9 mouse cellular contexts compared by ENCODE assay signal in the genomic region with DNA sequence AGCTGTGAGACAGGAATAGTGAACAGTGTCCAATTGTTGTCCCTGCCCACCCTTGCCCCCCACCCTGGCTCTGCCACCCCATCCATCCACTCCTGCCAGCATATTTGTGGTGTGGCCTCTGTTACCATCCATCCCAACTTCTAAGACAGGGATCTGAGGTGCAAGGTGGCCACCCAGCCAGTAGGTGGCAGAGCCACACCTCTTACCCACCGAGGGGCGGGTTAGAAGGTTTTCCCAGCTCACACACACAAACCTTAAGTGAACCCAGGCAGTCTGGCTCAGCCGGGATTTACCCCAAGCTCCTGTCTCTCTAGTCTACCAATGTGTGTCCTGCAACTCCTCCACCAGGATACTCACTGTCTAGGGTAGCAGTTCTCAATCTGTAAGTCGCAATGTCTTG. TPM values are rescaled to one million over a fixed set of nuclear protein-coding genes. Genes with fewer than 3 reads are reported as not detected.
DNase-seq lines count a peak whose midpoint lies in the region; ATAC-seq and TF ChIP-seq lines count a peak whose summit lies in the region.
"Had no signal": no experiment of that assay in that cellular context is flagged by ENCODE, and none has a peak within 500 bp of the region (broad histone marks: within the 10 kb centered on the region; RNA-seq: fewer than 3 reads in every experiment).

No protein-coding gene starts in this region.

- no peak overlapping the region for H3K4me3 ChIP-seq in hindbrain, postnatal 0 days (ENCODE audit: low read length)
- no peak overlapping the region for H3K4me3 ChIP-seq in hindbrain, embryonic 16.5 days (ENCODE audit: low read length)
- H3K4me3 ChIP-seq in C2C12 (ENCODE audit: insufficient read depth, poor library complexity, severe bottlenecking) = no peak overlapping the region
- no peak overlapping the region for H3K4me3 ChIP-seq in limb, embryonic 11.5 days (ENCODE audit: low read depth, low read length)
- no peak overlapping the region for H3K4me3 ChIP-seq in thymus, adult 2 months (ENCODE audit: control insufficient read depth, insufficient read depth, low read length)
- H3K4me3 ChIP-seq: limb, embryonic 13.5 days had no signal

- peak; percentile 56 for DNase-seq in hindbrain, postnatal 0 days (ENCODE audit: low spot score)
- peak; percentile 87 for DNase-seq in NIH3T3 (ENCODE audit: low read depth)
- peak; percentile 63 for DNase-seq in embryo, embryonic 10.5 days (ENCODE audit: low spot score)
- DNase-seq in limb, embryonic 11.5 days (ENCODE audit: low spot score) = peak; percentile 54
- DNase-seq in thymus, adult 2 months = peak; percentile 52
- no peak for DNase-seq in right cerebral cortex, adult 18-20 months

- 42% methylated on average over 4 of the region's 4 CpGs for WGBS in hindbrain, postnatal 0 days
- WGBS in hindbrain, embryonic 16.5 days = 27% methylated on average over 4 of the region's 4 CpGs
- 31% methylated on average over 4 of the region's 4 CpGs for WGBS in limb, embryonic 11.5 days
- WGBS in thymus, adult 2 months = 27% methylated on average over 4 of the region's 4 CpGs

- ATAC-seq in hindbrain, postnatal 0 days = 0 out of 2 replicates have a peak, but pooled peaks have one; percentile 27
- no peak for ATAC-seq in hindbrain, embryonic 16.5 days
- no peak for ATAC-seq in limb, embryonic 11.5 days (ENCODE audit: insufficient number of reproducible peaks, low FRiP score, low TSS enrichment, low read depth)

- H3K4me1 ChIP-seq in hindbrain, postnatal 0 days (ENCODE audit: insufficient read depth, low read length) = no peaks in the 10 kb centered on the region
- no peaks in the 10 kb centered on the region for H3K4me1 ChIP-seq in hindbrain, embryonic 16.5 days (ENCODE audit: control insufficient read depth, insufficient read depth, low read depth, low read length)
- H3K4me1 ChIP-seq in limb, embryonic 11.5 days (ENCODE audit: control insufficient read depth, insufficient read depth, low read length) = no peaks in the 10 kb centered on the region
- no peaks in the 10 kb centered on the region for H3K4me1 ChIP-seq in thymus, adult 2 months (replicated peaks; ENCODE audit: control insufficient read depth, insufficient read depth, low read length)
- H3K4me1 ChIP-seq: limb, embryonic 13.5 days had no signal

- H3K9me3 ChIP-seq in hindbrain, postnatal 0 days (ENCODE audit: low read length) = no peaks in the 10 kb centered on the region
- H3K9me3 ChIP-seq in hindbrain, embryonic 16.5 days (ENCODE audit: control insufficient read depth, low read length) = no peaks in the 10 kb centered on the region
- H3K9me3 ChIP-seq in limb, embryonic 11.5 days (ENCODE audit: control insufficient read depth, low read length) = no peaks in the 10 kb centered on the region
- H3K9me3 ChIP-seq: limb, embryonic 13.5 days had no signal

- H3K9ac ChIP-seq in hindbrain, postnatal 0 days (replicated peaks; ENCODE audit: low read length) = no peak overlapping the region
- H3K9ac ChIP-seq in hindbrain, embryonic 16.5 days (ENCODE audit: low read depth, low read length) = no peak overlapping the region
- H3K9ac ChIP-seq in limb, embryonic 11.5 days (ENCODE audit: low read length) = no peak overlapping the region
- H3K9ac ChIP-seq: limb, embryonic 13.5 days had no signal

- H3K79me2 ChIP-seq in C2C12 (ENCODE audit: control insufficient read depth, insufficient read depth) = no peaks in the 10 kb centered on the region

- no peaks in the 10 kb centered on the region for H3K27me3 ChIP-seq in hindbrain, postnatal 0 days (ENCODE audit: insufficient read depth, low read length)
- no peaks in the 10 kb centered on the region for H3K27me3 ChIP-seq in hindbrain, embryonic 16.5 days (replicated peaks; ENCODE audit: control insufficient read depth, insufficient read depth, low read length)
- H3K27me3 ChIP-seq in C2C12 (ENCODE audit: control insufficient read depth, insufficient read depth, insufficient read length) = peaks cover 27% of the 10 kb centered on the region
- no peaks in the 10 kb centered on the region for H3K27me3 ChIP-seq in limb, embryonic 11.5 days (ENCODE audit: control insufficient read depth, insufficient read depth, low read length)
- no peaks in the 10 kb centered on the region for H3K27me3 ChIP-seq in thymus, adult 2 months (ENCODE audit: control insufficient read depth, insufficient read depth, low read length)

- no peak overlapping the region for H3K27ac ChIP-seq in hindbrain, postnatal 0 days
- no peak overlapping the region for H3K27ac ChIP-seq in hindbrain, embryonic 16.5 days (ENCODE audit: low read depth, low read length)
- H3K27ac ChIP-seq in limb, embryonic 11.5 days (replicated peaks; ENCODE audit: low read depth, low read length) = no peak overlapping the region
- H3K27ac ChIP-seq in thymus, adult 2 months (ENCODE audit: control insufficient read depth, insufficient read depth, low read length) = no peak overlapping the region
- H3K27ac ChIP-seq: limb, embryonic 13.5 days had no signal

- peak; percentile 72 for TF ChIP-seq CTCF in hindbrain, postnatal 0 days (IDR thresholded peaks at IDR 0.05; ENCODE audit: low read depth)
- TF ChIP-seq CTCF in C2C12 (IDR thresholded peaks at IDR 0.05; ENCODE audit: control insufficient read depth, insufficient read depth, insufficient read length) = peak; percentile 86
- TF ChIP-seq CTCF in thymus, adult 2 months (IDR thresholded peaks at IDR 0.05; ENCODE audit: borderline replicate concordance, control insufficient read depth, extremely low read depth, insufficient read depth, low read length, poor library complexity) = peak; percentile 82

- no peak overlapping the region for H3ac ChIP-seq in C2C12 (ENCODE audit: control insufficient read depth, insufficient read length, low read depth)

- no peaks in the 10 kb centered on the region for H3K79me3 ChIP-seq in C2C12 (ENCODE audit: low read depth)

- no peaks in the 10 kb centered on the region for H3K36me3 ChIP-seq in hindbrain, postnatal 0 days (ENCODE audit: insufficient read depth, low read length)
- H3K36me3 ChIP-seq in hindbrain, embryonic 16.5 days (ENCODE audit: control insufficient read depth, insufficient read depth, low read length) = no peaks in the 10 kb centered on the region
- no peaks in the 10 kb centered on the region for H3K36me3 ChIP-seq in C2C12 (ENCODE audit: control insufficient read depth, insufficient read depth)
- H3K36me3 ChIP-seq in limb, embryonic 11.5 days (ENCODE audit: control insufficient read depth, insufficient read depth, low read length) = no peaks in the 10 kb centered on the region
- H3K36me3 ChIP-seq in thymus, adult 2 months (ENCODE audit: control insufficient read depth, insufficient read depth, low read length) = no peaks in the 10 kb centered on the region
- H3K36me3 ChIP-seq: limb, embryonic 13.5 days had no signal

- no peak for TF ChIP-seq POLR2A in thymus, adult 2 months (IDR thresholded peaks at IDR 0.05; ENCODE audit: control insufficient read depth, extremely low read depth, insufficient read depth, low read length, poor library complexity)

- H3K4me2 ChIP-seq in hindbrain, postnatal 0 days (ENCODE audit: low read depth, low read length) = no peak overlapping the region
- H3K4me2 ChIP-seq in hindbrain, embryonic 16.5 days (ENCODE audit: low read length) = no peak overlapping the region
- H3K4me2 ChIP-seq in limb, embryonic 11.5 days (ENCODE audit: low read depth, severe bottlenecking) = no peak overlapping the region
- H3K4me2 ChIP-seq: limb, embryonic 13.5 days had no signal

TF ChIP-seq in C2C12, 6 proteins besides CTCF, POLR2A, EP300 and RAD21:
- TF ChIP-seq MYOD1 (IDR thresholded peaks at IDR 0.05; ENCODE audit: control insufficient read depth, insufficient read length, low read depth) (no peak), MYOG (IDR thresholded peaks at IDR 0.05; ENCODE audit: control insufficient read depth, extremely low read depth, insufficient read length) (no peak), MAX (IDR thresholded peaks at IDR 0.05) (no peak), CEBPB (IDR thresholded peaks at IDR 0.05; ENCODE audit: low read depth) (no peak), FOSL1 (IDR thresholded peaks at IDR 0.05; ENCODE audit: insufficient read depth, low read length, poor library complexity, severe bottlenecking) (no peak), USF1 (IDR thresholded peaks at IDR 0.05; ENCODE audit: low read depth) (no peak)
TF ChIP-seq in C2C12: peak in this region for 0.

RNA-seq across cellular contexts. Expression of gene Lamc3, which starts 30.5 kb away (rescaled TPM):
- total RNA-seq in hindbrain, postnatal 0 days (2014; rRNA removed) = 11.6 and 12.9 TPM in 2 replicates
- polyA plus RNA-seq in hindbrain, postnatal 0 days (2015; fragmentation: Nextera tagmentation; extraction: Ambion mirVana) = 2.0 and 2.1 TPM in 2 replicates
- polyA plus RNA-seq in hindbrain, embryonic 16.5 days (2015; fragmentation: Nextera tagmentation; extraction: Ambion mirVana) = 3.2 and 5.8 TPM in 2 replicates
- polyA plus RNA-seq in C2C12 (2012; fragmentation: generic; extraction: Trizol) = 0.02 TPM
- polyA plus RNA-seq in limb, embryonic 11.5 days (2014; fragmentation: Nextera tagmentation; extraction: Ambion mirVana) = 0.13 and 0.17 TPM in 2 replicates
- 1.1 and 1.2 TPM in 2 replicates for polyA plus RNA-seq in thymus, adult 2 months (2012; rRNA removed)

RNA-seq across cellular contexts. Expression of gene Aif1l, which starts 32.3 kb away (rescaled TPM):
- total RNA-seq in hindbrain, postnatal 0 days (2014; rRNA removed) = 13.2 and 15.5 TPM in 2 replicates
- 16.2 and 18.2 TPM in 2 replicates for polyA plus RNA-seq in hindbrain, postnatal 0 days (2015; fragmentation: Nextera tagmentation; extraction: Ambion mirVana)
- 23.0 and 23.3 TPM in 2 replicates for polyA plus RNA-seq in hindbrain, embryonic 16.5 days (2015; fragmentation: Nextera tagmentation; extraction: Ambion mirVana)
- 55.4 TPM for polyA plus RNA-seq in C2C12 (2012; fragmentation: generic; extraction: Trizol)
- 110 and 121 TPM in 2 replicates for polyA plus RNA-seq in limb, embryonic 11.5 days (2014; fragmentation: Nextera tagmentation; extraction: Ambion mirVana)
- 3.4 and 5.0 TPM in 2 replicates for polyA plus RNA-seq in thymus, adult 2 months (2012; rRNA removed)

RNA-seq across cellular contexts. Expression of gene Nup214, which starts 56.6 kb away (rescaled TPM):
- 26.2 and 29.3 TPM in 2 replicates for total RNA-seq in hindbrain, postnatal 0 days (2014; rRNA removed)
- 65.3 and 67.4 TPM in 2 replicates for polyA plus RNA-seq in hindbrain, postnatal 0 days (2015; fragmentation: Nextera tagmentation; extraction: Ambion mirVana)
- polyA plus RNA-seq in hindbrain, embryonic 16.5 days (2015; fragmentation: Nextera tagmentation; extraction: Ambion mirVana) = 51.7 and 54.7 TPM in 2 replicates
- 42.2 TPM for polyA plus RNA-seq in C2C12 (2012; fragmentation: generic; extraction: Trizol)
- 85.5 and 98.4 TPM in 2 replicates for polyA plus RNA-seq in limb, embryonic 11.5 days (2014; fragmentation: Nextera tagmentation; extraction: Ambion mirVana)
- 75.8 and 82.8 TPM in 2 replicates for polyA plus RNA-seq in thymus, adult 2 months (2012; rRNA removed)
